Mouse (Mus musculus) liver, embryonic 11.5 days (tissue): Measurements from ENCODE around the gene Mroh7. TPM values are rescaled to one million over a fixed set of nuclear protein-coding genes. Genes with fewer than 3 reads are reported as not detected.

Experiments
- ATAC-seq: fragments of 200-750 bp; cut with Nextera tagmentation; replicated peaks from 2 replicates; pipeline ENCODE4 v1.8.0; 2017; ENCODE audit warnings: moderate number of reproducible peaks, mild to moderate bottlenecking, moderate TSS enrichment, moderate library complexity; ENCODE audit not compliant: low FRiP score
- DNase-seq: peaks from one replicate; pipeline ENCODE4 v3.0.0-alpha.2; 2017; ENCODE audit warnings: low spot score
- H3K27ac ChIP-seq: fragments of 300-500 bp; sonication (generic); 2 replicates; pipeline ENCODE4 v1.5.1; 2014; ENCODE audit warnings: mild to moderate bottlenecking, low read depth, low read length, control low read depth
- H3K27me3 ChIP-seq: fragments of 300-500 bp; sonication (generic); replicated peaks from 2 replicates; pipeline ENCODE4 v1.6.1; 2014; ENCODE audit warnings: low read length, mixed read lengths; ENCODE audit not compliant: control insufficient read depth, insufficient read depth
- H3K36me3 ChIP-seq: fragments of 300-500 bp; sonication (generic); 2 replicates; pipeline ENCODE4 v1.6.1; 2014; ENCODE audit warnings: mild to moderate bottlenecking, low read length, moderate library complexity, mixed read lengths; ENCODE audit not compliant: control insufficient read depth, insufficient read depth
- H3K4me1 ChIP-seq: fragments of 300-500 bp; sonication (generic); replicated peaks from 2 replicates; pipeline ENCODE4 v1.6.1; 2014; ENCODE audit warnings: low read length, mixed read lengths; ENCODE audit not compliant: control insufficient read depth, insufficient read depth
- H3K4me2 ChIP-seq: fragments of 300-500 bp; sonication (generic); 2 replicates; pipeline ENCODE4 v1.6.1; 2014; ENCODE audit warnings: mild to moderate bottlenecking, control low read depth, moderate library complexity
- H3K4me3 ChIP-seq: fragments of 300-500 bp; sonication (generic); 2 replicates; pipeline ENCODE4 v1.5.1; 2014; ENCODE audit warnings: low read depth, low read length, control low read depth
- H3K9ac ChIP-seq: fragments of 300-500 bp; sonication (generic); 2 replicates; pipeline ENCODE4 v1.6.1; 2014; ENCODE audit warnings: low read depth, low read length, control low read depth
- H3K9me3 ChIP-seq: fragments of 300-500 bp; sonication (generic); 2 replicates; pipeline ENCODE4 v1.6.1; 2016; ENCODE audit warnings: low read length, inconsistent platforms, mixed read lengths; ENCODE audit not compliant: control insufficient read depth
- WGBS: fragments of 180-500 bp; shearing (Covaris S2); extraction: QIAGEN DNeasy Blood & Tissue Kit; methylation state at CpG from one replicate; pipeline ENCODE4 v1.1.7; 2014; 5-methylcytosine and 5-hydroxymethylcytosine counted together
- polyA plus RNA-seq: library from polyadenylated mRNA; unstranded; fragments of >200 nt; fragmentation: Nextera tagmentation; extraction: Ambion mirVana; gene quantifications from 2 replicates; pipeline ENCODE4 v1.2.1, GENCODE M21; 2014

Gene Mroh7
- polyA plus RNA-seq, 1 experiment from 2014 or later, result 0.22 TPM

- Histone ChIP-seq H3K4me1 (no peaks in the 10 kb centered on the region; the same call in 1 of the 2 replicates), H3K27me3 (no peaks in the 10 kb centered on the region; the same call in 1 of the 2 replicates), H3K9me3 (no peaks in the 10 kb centered on the region), H3K36me3 (no peaks in the 10 kb centered on the region), H3K4me2 (no peak overlapping the region), H3K4me3 (no peak overlapping the region), H3K9ac (no peak overlapping the region), H3K27ac (no peak overlapping the region)
- WGBS, result 39% methylated on average over 8 of the region's 8 CpGs
- ATAC-seq (no peak), DNase-seq (no peak)
Observed at GRCm38 (mm10) chr4:106633281-106634085, 97.2 kb downstream of the Mroh7 start.

DNA sequence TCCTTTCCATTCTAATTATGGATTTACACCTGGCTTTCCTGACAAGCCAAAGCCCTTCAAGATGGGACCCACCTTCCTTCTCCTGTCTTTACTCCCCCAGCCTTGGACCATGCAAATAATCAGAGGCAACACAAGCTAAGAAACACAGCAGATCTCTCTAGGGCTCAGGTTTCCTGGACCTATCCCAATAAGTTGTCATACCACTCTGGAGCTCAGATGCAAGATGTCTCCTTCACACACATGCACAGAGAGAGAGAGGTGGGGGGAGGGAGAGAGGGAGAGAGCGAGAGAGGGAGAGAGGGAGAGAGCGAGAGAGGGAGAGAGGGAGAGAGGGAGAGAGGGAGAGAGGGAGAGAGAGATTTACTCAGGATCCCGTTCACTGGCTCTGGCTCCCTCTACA is 98.4 kb downstream of the Mroh7 start:
- Histone ChIP-seq H3K9ac (no peak overlapping the region), H3K4me3 (no peak overlapping the region), H3K9me3 (no peaks in the 10 kb centered on the region), H3K27me3 (peaks cover 5% of the 10 kb centered on the region; the same call in 1 of the 2 replicates), H3K4me1 (no peaks in the 10 kb centered on the region; the same call in 1 of the 2 replicates), H3K4me2 (no peak overlapping the region), H3K27ac (no peak overlapping the region), H3K36me3 (no peaks in the 10 kb centered on the region)
- 75% methylated on average over 1 of the region's 3 CpGs for WGBS
- DNase-seq (no peak), ATAC-seq (no peak)

Other genes with a start within 250 kb of the Mroh7 start
- gene Bsnd, start 238.6 kb downstream of the Mroh7 start, polyA plus RNA-seq, result not detected in 2 replicates
- gene Dhcr24, start 169.9 kb downstream of the Mroh7 start, polyA plus RNA-seq, result 22.9 and 23.0 TPM in 2 replicates
- gene Lexm, start 113.7 kb downstream of the Mroh7 start, polyA plus RNA-seq, result 0.30 and 0.52 TPM in 2 replicates
- 0.12 TPM in 2 replicates for gene Ttc22, start 108.5 kb downstream of the Mroh7 start, polyA plus RNA-seq
- 11.5 and 11.7 TPM in 2 replicates for gene Pars2, start 79.9 kb downstream of the Mroh7 start, polyA plus RNA-seq
- 72.3 and 74.8 TPM in 2 replicates for gene Ttc4, start 52.0 kb downstream of the Mroh7 start, polyA plus RNA-seq
- gene Fam151a, start 3.0 kb upstream of the Mroh7 start, polyA plus RNA-seq, result 0.11 TPM in 1 of 2 replicates, not detected in the other
- 2.9 and 3.9 TPM in 2 replicates for gene Acot11, start 74.1 kb upstream of the Mroh7 start, polyA plus RNA-seq
- 71.1 and 89.0 TPM in 2 replicates for gene Ssbp3, start 179.8 kb upstream of the Mroh7 start, polyA plus RNA-seq